Mouse (Mus musculus): Measurements from ENCODE around the gene Ip6k1.
"Not testable (repeated sequence)": the region's sequence is repeated elsewhere in the genome, so short reads cannot be mapped to it uniquely, and the experiment has no call there.

The Ip6k1 gene

GRCm38 (mm10) chr9:107982681-107983346, 19.5 kb upstream of the Ip6k1 start, which contains the start of gene Gm20661:
TSS of gene Gm20661 (plus strand) at chr9:107983058.
- DNase-seq (ENCODE audit: low read depth in 2 of 2, low spot score in 2 of 2) = no peak

- no peak for DNase-seq (ENCODE audit: low read depth in 2 of 2, low spot score in 2 of 2)
These were observed 18.8 kb upstream of the Ip6k1 start for GRCm38 (mm10) chr9:107983421-107983890.

- DNase-seq (ENCODE audit: low read depth in 2 of 2, low spot score in 2 of 2) = no peak
These were observed 18.1 kb upstream of the Ip6k1 start for GRCm38 (mm10) chr9:107984052-107984753.

GRCm38 (mm10) chr9:107984754-107985055, 17.6 kb upstream of the Ip6k1 start:
- DNase-seq (ENCODE audit: low read depth in 2 of 2, low spot score in 2 of 2) = no peak

- peak; percentile 80 to 87 for DNase-seq (ENCODE audit: low read depth in 2 of 2, low spot score in 2 of 2)
These were observed 16.9 kb upstream of the Ip6k1 start, which contains the start of gene Inka1 for GRCm38 (mm10) chr9:107985131-107986119. TSS of gene Inka1 (minus strand) at chr9:107985879.

GRCm38 (mm10) chr9:107986376-107986775, 15.9 kb upstream of the Ip6k1 start:
- peak; percentile 65 to 74 for DNase-seq (ENCODE audit: low read depth in 2 of 2, low spot score in 2 of 2)

GRCm38 (mm10) chr9:107987950-107988349, 14.4 kb upstream of the Ip6k1 start:
- DNase-seq (ENCODE audit: low read depth in 2 of 2, low spot score in 2 of 2) = no peak

GRCm38 (mm10) chr9:107992197-107992596, 10.1 kb upstream of the Ip6k1 start, which contains the start of gene Cdhr4:
TSS of gene Cdhr4 (plus strand) at chr9:107992497.
- DNase-seq (ENCODE audit: low read depth in 2 of 2, low spot score in 2 of 2) = no peak

GRCm38 (mm10) chr9:107993013-107993412, 9.3 kb upstream of the Ip6k1 start:
- no peak for DNase-seq (ENCODE audit: low read depth in 2 of 2, low spot score in 2 of 2)

- DNase-seq (ENCODE audit: low read depth in 2 of 2, low spot score in 2 of 2) = no peak
These were observed 7.8 kb upstream of the Ip6k1 start for GRCm38 (mm10) chr9:107994464-107994863.

GRCm38 (mm10) chr9:107995513-107995912, 6.8 kb upstream of the Ip6k1 start:
- DNase-seq (ENCODE audit: low read depth in 2 of 2, low spot score in 2 of 2) = no peak

- no peak for DNase-seq (ENCODE audit: low read depth in 2 of 2, low spot score in 2 of 2)
These were observed 6.3 kb upstream of the Ip6k1 start, which contains the start of gene Gm20662 for GRCm38 (mm10) chr9:107996049-107996448. TSS of gene Gm20662 (plus strand) at chr9:107996349.

GRCm38 (mm10) chr9:108002778-108003530, 653 bp downstream of the Ip6k1 start:
- peak in 1 of 2 experiments; percentile 41 for DNase-seq (ENCODE audit: low read depth in 2 of 2, low spot score in 2 of 2)

GRCm38 (mm10) chr9:108003531-108003890, 1.2 kb downstream of the Ip6k1 start:
- DNase-seq (ENCODE audit: low read depth in 2 of 2, low spot score in 2 of 2) = peak; percentile 43 to 50

GRCm38 (mm10) chr9:108008041-108008440, 5.7 kb downstream of the Ip6k1 start:
- no peak for DNase-seq (ENCODE audit: low read depth in 2 of 2, low spot score in 2 of 2)

- DNase-seq (ENCODE audit: low read depth in 2 of 2, low spot score in 2 of 2) = no peak
These were observed 8.1 kb downstream of the Ip6k1 start for GRCm38 (mm10) chr9:108010385-108010784.

GRCm38 (mm10) chr9:108013577-108013976, 11.3 kb downstream of the Ip6k1 start:
- not testable (repeated sequence) for DNase-seq (ENCODE audit: low read depth in 2 of 2, low spot score in 2 of 2)

GRCm38 (mm10) chr9:108017127-108017526, 14.8 kb downstream of the Ip6k1 start:
- no peak for DNase-seq (ENCODE audit: low read depth in 2 of 2, low spot score in 2 of 2)

- no peak for DNase-seq (ENCODE audit: low read depth in 2 of 2, low spot score in 2 of 2)
These were observed 18.4 kb downstream of the Ip6k1 start for GRCm38 (mm10) chr9:108020741-108021140.

GRCm38 (mm10) chr9:108023216-108023615, 20.9 kb downstream of the Ip6k1 start:
- no peak for DNase-seq (ENCODE audit: low read depth in 2 of 2, low spot score in 2 of 2)
